Comparison of ENCODE assay signal across 20 mouse cellular contexts in genomic region chr2:79271838-79272237, GRCm38 (mm10).
"Had no signal": no experiment of that assay in that cellular context is flagged by ENCODE, and none has a peak within 500 bp of the region (broad histone marks: within the 10 kb centered on the region; RNA-seq: fewer than 3 reads in every experiment).

No protein-coding gene starts in this region.

- H3K27ac ChIP-seq: lung, embryonic 15.5 days; macrophage; midbrain, embryonic 10.5 days; midbrain, embryonic 13.5 days; neural tube, embryonic 13.5 days; neural tube, embryonic 15.5 days had no signal

- H3K9me3 ChIP-seq: lung, embryonic 15.5 days; midbrain, embryonic 10.5 days; midbrain, embryonic 13.5 days; neural tube, embryonic 13.5 days; neural tube, embryonic 15.5 days had no signal

- H3K27me3 ChIP-seq: lung, embryonic 15.5 days; midbrain, embryonic 13.5 days; neural tube, embryonic 13.5 days; neural tube, embryonic 15.5 days had no signal

- DNase-seq: lung, adult 2 months; lung, postnatal 14 days; lung, postnatal 36 days; retina, postnatal 1 day; right cerebral cortex, adult 18-20 months; right cerebral cortex, postnatal 25 days; right cerebral cortex, postnatal 4 days; spleen, adult 18-20 months; thymus, adult 18-20 months; thymus, postnatal 14 days; thymus, postnatal 36 days had no signal

- H3K4me2 ChIP-seq: lung, embryonic 15.5 days; midbrain, embryonic 13.5 days; neural tube, embryonic 13.5 days; neural tube, embryonic 15.5 days had no signal

- H3K36me3 ChIP-seq: lung, embryonic 15.5 days; midbrain, embryonic 10.5 days; midbrain, embryonic 13.5 days; neural tube, embryonic 13.5 days; neural tube, embryonic 15.5 days had no signal

- H3K4me3 ChIP-seq: lung, embryonic 15.5 days; midbrain, embryonic 10.5 days; midbrain, embryonic 13.5 days; myocyte; neural tube, embryonic 13.5 days; neural tube, embryonic 15.5 days had no signal

- H3K9ac ChIP-seq: lung, embryonic 15.5 days; midbrain, embryonic 13.5 days; neural tube, embryonic 13.5 days; neural tube, embryonic 15.5 days had no signal

- H3K4me1 ChIP-seq: lung, embryonic 15.5 days; midbrain, embryonic 10.5 days; midbrain, embryonic 13.5 days; neural tube, embryonic 13.5 days; neural tube, embryonic 15.5 days had no signal

- ATAC-seq: lung, postnatal 0 days; midbrain, embryonic 13.5 days; midbrain, embryonic 16.5 days had no signal
